Mouse (Mus musculus) cortical plate, adult 2 months (tissue): Measurements from ENCODE around the gene Pheta2. TPM values are rescaled to one million over a fixed set of nuclear protein-coding genes. Genes with fewer than 3 reads are reported as not detected.
"Not testable (repeated sequence)": the region's sequence is repeated elsewhere in the genome, so short reads cannot be mapped to it uniquely, and the experiment has no call there.

Experiments used
- H3K27ac ChIP-seq: fragments of 200-500 bp; 2 replicates; pipeline ENCODE4 v1.5.1; 2012; ENCODE audit warnings: low read length, control low read depth, inconsistent platforms; ENCODE audit not compliant: insufficient read depth
- H3K4me1 ChIP-seq: fragments of 200-500 bp; 2 replicates; pipeline ENCODE4 v1.6.1; 2011; ENCODE audit warnings: low read length; ENCODE audit not compliant: control insufficient read depth, insufficient read depth
- H3K4me3 ChIP-seq: fragments of 200-500 bp; 2 replicates; pipeline ENCODE4 v1.5.1; 2011; ENCODE audit warnings: mild to moderate bottlenecking, low read length, control low read depth; ENCODE audit not compliant: insufficient read depth
- CTCF ChIP-seq: fragments of 200-500 bp; IDR thresholded peaks from 2 replicates; pipeline ENCODE4 v1.5.1; 2011; ENCODE audit warnings: mild to moderate bottlenecking, control low read depth, low read length; ENCODE audit not compliant: insufficient read depth; ENCODE audit errors: extremely low read depth
- POLR2A ChIP-seq: fragments of 200-500 bp; IDR thresholded peaks from 2 replicates; pipeline ENCODE4 v1.6.1; 2011; ENCODE audit warnings: mild to moderate bottlenecking, low read length, control low read depth; ENCODE audit not compliant: insufficient read depth; ENCODE audit errors: extremely low read depth
- polyA plus RNA-seq: library from polyadenylated mRNA; depleted of rRNA; stranded (reverse); fragments of >200 nt; gene quantifications from 2 replicates; pipeline ENCODE4 v1.2.3, GENCODE M21; 2012

Pheta2 gene
- polyA plus RNA-seq, 1 experiment = 0.52 TPM

- no peaks in the 10 kb centered on the region for H3K4me1 ChIP-seq
- TF ChIP-seq CTCF (no peak), POLR2A (no peak)
- H3K4me3 ChIP-seq = no peak overlapping the region
- H3K27ac ChIP-seq = no peak overlapping the region
Measured at GRCm38 (mm10) chr15:82362234-82362633, 23.5 kb downstream of the Pheta2 start.

GRCm38 (mm10) chr15:82363801-82364200 lies 25.1 kb downstream of the Pheta2 start:
- not testable (repeated sequence) for H3K4me3 ChIP-seq, H3K4me1 ChIP-seq, H3K27ac ChIP-seq

- not testable (repeated sequence) for H3K4me3 ChIP-seq, H3K27ac ChIP-seq, H3K4me1 ChIP-seq
Measured at GRCm38 (mm10) chr15:82364561-82364960, 25.8 kb downstream of the Pheta2 start.

GRCm38 (mm10) chr15:82368146-82368545 lies 29.4 kb downstream of the Pheta2 start:
- H3K4me3 ChIP-seq = no peak overlapping the region
- H3K4me1 ChIP-seq = no peaks in the 10 kb centered on the region
- TF ChIP-seq CTCF (no peak), POLR2A (no peak)
- H3K27ac ChIP-seq = no peak overlapping the region

- TF ChIP-seq CTCF (no peak), POLR2A (no peak)
- no peak overlapping the region for H3K27ac ChIP-seq
- H3K4me1 ChIP-seq = no peaks in the 10 kb centered on the region
- no peak overlapping the region for H3K4me3 ChIP-seq
Measured at GRCm38 (mm10) chr15:82368851-82369250, 30.1 kb downstream of the Pheta2 start.

- H3K27ac ChIP-seq = no peak overlapping the region
- H3K4me3 ChIP-seq = no peak overlapping the region
- H3K4me1 ChIP-seq = peaks cover 2% of the 10 kb centered on the region
- TF ChIP-seq CTCF = no peak
- no peak for TF ChIP-seq POLR2A
Measured at GRCm38 (mm10) chr15:82372446-82372845, 33.7 kb downstream of the Pheta2 start.

- no peak for TF ChIP-seq CTCF
- no peak for TF ChIP-seq POLR2A
- H3K4me3 ChIP-seq = no peak overlapping the region
- peaks cover 2% of the 10 kb centered on the region for H3K4me1 ChIP-seq
- H3K27ac ChIP-seq = no peak overlapping the region
Measured at GRCm38 (mm10) chr15:82372991-82373390, 34.2 kb downstream of the Pheta2 start.

- peaks cover 2% of the 10 kb centered on the region for H3K4me1 ChIP-seq
- TF ChIP-seq POLR2A (no peak), CTCF (no peak)
Measured at GRCm38 (mm10) chr15:82374437-82374836, 35.7 kb downstream of the Pheta2 start.

GRCm38 (mm10) chr15:82375855-82376254 lies 37.1 kb downstream of the Pheta2 start:
- Histone ChIP-seq H3K4me3 (no peak overlapping the region), H3K27ac (peak overlapping the region; percentile 86; the same call in 1 of the 2 replicates), H3K4me1 (peaks cover 2% of the 10 kb centered on the region)
- no peak for TF ChIP-seq CTCF
- no peak for TF ChIP-seq POLR2A

More at GRCm38 (mm10) chr15:82374437-82374836, 35.7 kb downstream of the Pheta2 start:
- Histone ChIP-seq H3K4me3 (no peak overlapping the region), H3K27ac (no peak overlapping the region)

- peaks cover 2% of the 10 kb centered on the region for H3K4me1 ChIP-seq
- TF ChIP-seq CTCF = no peak
- TF ChIP-seq POLR2A = no peak
- no peak overlapping the region for H3K4me3 ChIP-seq
- peak overlapping the region; percentile 86 for H3K27ac ChIP-seq
Measured at GRCm38 (mm10) chr15:82376393-82377138, 37.8 kb downstream of the Pheta2 start.
